Mouse (Mus musculus) E14TG2a.4 (cell line): ENCODE data around the gene Ell2.

Source experiments
- CTCF ChIP-seq: conservative IDR thresholded peaks from 2 replicates; pipeline ENCODE4 v1.5.1; 2014; ENCODE audit warnings: low read length
- NANOG ChIP-seq: IDR thresholded peaks from 2 replicates; pipeline ENCODE4 v1.6.1; 2014; ENCODE audit warnings: borderline replicate concordance, low read length, mixed read lengths
- POU5F1 ChIP-seq: IDR thresholded peaks from 2 replicates; pipeline ENCODE4 v1.6.1; 2014; ENCODE audit warnings: low read length, borderline replicate concordance

DNA sequence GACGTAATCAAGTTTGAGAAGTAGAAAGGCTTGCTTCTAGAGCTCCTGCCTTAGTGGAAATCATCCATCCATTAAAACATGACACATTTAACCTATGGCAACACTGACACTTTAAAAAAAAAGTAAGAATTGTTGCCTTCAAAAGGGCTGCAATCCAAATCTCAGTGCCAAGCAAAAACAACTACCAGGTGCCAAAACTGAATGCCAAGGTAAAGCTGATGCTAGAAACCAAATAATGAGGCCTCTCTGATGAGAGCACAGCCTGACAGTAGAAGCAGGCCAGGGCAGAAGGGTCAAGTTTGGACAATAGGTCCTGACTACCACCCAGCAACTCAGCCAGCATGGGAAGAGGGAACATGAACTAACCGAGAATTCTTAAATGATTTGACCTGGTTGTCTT, 73.5 kb downstream of the Ell2 start:
- TF ChIP-seq CTCF (no peak), POU5F1 (no peak), NANOG (no peak)
